Mouse (Mus musculus) right cerebral cortex, postnatal 4 days (tissue): ENCODE results near the gene Aimp2.
A peak's percentile ranks its signal among the peaks of the same experiment; 100 is the strongest.

ENCODE experiments used
- DNase-seq: peaks from one replicate; pipeline ENCODE4 v3.0.0-alpha.2; 2022

The Aimp2 gene

DNA sequence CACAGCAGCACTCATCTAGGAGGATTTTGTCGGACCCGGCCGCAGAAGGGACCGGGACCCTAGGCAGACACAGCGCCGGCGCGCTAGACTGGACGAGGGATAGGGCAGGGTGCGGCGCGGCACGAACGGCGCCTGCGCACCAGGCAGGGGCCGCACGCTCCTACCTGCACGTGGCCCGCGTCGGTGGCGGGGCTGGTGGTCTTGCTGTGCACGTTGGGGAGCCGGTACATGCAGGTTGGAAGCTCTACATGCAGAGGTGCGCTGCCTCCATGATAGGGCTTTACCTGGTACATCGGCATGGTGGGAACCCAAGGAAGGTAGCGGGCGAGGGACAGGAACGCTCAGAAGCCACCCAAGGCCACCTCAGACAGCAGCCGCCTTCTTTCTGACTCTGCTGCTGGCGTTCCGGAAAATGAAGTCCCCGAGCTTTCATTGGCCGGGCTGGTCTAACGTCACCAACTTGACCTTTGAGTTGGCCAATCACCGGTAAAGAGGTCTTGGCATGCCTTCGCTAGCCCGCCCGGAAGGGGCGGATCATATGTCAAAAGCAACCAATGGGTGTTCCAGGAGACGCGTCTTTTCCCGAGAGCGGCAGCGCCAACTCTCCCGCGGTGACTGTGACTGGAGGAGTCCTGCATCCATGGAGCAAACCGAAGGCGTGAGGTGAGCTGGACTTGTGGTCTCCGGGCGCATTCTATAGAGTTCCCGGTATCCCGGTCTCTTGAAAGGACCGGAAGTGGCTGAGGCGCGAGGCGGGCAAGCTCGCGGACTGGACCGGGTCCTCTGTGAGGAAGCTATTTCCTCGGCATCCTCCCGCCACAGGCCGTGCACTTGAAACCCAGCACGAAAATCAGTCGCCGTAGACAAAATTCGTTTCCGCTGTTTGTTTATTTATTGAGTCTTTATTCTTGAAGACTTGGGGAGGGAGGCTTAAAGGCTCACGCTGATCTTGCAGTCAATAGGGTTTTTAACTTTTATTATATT lies at the start of gene Aimp2, which contains the start of gene Pms2:
TSS of gene Aimp2 (minus strand) at position 431 of the 984 bp plus-strand sequence.
TSS of gene Pms2 (plus strand) at position 548 of the 984 bp plus-strand sequence.
- peak; percentile 86 for DNase-seq

DNA sequence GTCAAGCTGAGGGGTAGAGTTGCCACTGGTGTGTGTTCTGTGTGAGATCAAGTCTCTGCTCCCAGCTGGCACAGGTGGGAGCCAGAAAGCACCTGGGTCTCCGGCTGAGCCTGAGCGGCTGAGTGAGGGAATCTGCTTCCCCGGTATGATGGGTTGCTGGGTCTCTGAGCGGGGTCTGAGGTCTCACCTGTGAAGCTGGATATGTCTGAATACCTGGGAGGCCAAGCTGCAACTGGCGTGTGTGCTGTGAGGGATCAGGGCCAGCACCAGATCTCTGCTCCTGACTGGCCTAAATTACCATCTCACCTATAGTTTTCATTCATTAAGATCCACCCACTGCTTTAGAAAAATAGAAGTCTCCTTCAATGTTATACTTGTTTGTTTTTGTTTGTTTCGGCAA lies 47.5 kb upstream of the Aimp2 start:
- no peak for DNase-seq

DNA sequence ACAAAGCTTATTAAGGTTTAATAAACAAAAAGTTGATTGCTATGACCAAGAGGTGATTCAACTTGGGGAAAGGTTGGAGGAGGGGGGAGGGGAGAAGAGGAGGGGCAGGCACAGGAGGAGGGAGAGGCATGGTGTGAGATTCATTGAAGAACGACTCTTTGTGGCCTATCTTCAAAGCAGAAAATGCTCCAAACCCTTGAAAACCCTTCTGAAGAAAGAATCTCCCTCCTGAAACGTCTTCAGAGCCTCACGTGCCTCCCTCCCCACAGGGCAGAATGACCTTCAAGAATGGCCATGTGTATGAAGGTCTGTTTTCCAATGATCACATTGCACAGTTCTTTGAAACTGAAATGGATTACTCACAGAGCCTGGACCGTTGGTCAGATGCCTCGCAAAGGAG lies 40.4 kb upstream of the Aimp2 start:
- DNase-seq: no peak

GRCm38 (mm10) chr5:143948361-143948760 lies 38.7 kb upstream of the Aimp2 start:
- DNase-seq: no peak

DNA sequence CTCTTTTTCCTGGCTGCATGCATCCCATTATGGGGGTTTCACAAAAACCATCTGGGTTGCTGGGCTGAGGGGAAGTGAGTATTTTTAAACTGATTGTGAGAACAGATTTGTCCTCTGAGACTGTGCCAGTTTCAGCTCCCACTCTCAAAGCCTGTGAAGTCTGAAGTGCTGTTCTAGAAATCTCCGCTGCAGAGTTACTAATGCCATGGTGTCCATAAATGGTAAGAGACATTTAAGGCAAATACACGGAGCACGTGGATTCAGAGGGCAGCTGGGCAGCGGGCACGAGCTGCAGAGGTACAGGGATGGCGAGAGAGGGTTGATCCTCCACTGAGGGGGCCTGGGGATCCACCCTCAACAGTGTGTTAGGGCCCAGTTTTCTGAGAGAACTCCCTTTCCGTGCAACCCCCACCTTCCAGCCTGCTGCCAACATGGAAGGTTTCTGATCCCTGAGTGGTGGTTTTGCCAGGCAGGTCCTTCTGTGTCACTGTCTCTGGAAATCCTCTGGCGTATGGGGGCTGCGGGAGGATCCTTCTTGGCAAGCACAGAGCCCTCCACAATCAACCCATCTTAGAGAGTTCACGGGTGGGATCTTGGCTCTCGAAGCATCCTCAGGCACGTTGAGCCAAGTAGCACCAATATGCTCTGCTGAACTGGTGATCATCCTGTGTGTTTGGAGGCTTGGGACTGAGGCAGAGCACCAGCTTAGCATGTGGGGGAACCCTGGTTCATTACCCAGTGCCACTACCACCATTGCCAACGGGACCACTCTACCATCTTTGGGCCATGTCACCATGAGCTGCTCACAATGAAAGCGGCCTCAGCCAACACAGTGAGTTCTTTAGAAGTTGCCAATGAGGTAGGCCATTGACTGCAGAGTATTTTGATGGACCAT lies 33.8 kb upstream of the Aimp2 start:
- DNase-seq: peak; percentile 45

- DNase-seq: no peak
These were observed 31.9 kb upstream of the Aimp2 start for GRCm38 (mm10) chr5:143941588-143941987.

GRCm38 (mm10) chr5:143936156-143936555 lies 26.5 kb upstream of the Aimp2 start:
- no peak for DNase-seq

DNA sequence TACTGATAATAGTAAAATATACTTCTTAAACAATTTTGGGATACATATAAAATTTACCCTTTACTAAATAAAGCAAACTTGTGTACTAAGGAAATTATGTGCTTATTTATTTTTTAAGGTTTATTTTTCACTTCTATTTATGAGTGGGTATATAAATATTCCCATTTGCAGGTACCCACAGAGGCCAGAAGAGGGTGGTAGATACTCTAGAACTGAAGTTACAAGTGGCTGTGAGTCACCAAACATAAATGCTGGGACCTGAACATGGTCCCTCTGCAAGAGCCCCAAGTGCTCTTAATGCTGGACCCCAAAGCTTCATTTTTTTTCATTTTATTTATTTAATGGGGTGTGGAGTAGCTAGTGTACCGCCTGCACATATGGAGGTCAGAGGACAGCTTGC lies 24.2 kb upstream of the Aimp2 start:
- DNase-seq: no peak

DNA sequence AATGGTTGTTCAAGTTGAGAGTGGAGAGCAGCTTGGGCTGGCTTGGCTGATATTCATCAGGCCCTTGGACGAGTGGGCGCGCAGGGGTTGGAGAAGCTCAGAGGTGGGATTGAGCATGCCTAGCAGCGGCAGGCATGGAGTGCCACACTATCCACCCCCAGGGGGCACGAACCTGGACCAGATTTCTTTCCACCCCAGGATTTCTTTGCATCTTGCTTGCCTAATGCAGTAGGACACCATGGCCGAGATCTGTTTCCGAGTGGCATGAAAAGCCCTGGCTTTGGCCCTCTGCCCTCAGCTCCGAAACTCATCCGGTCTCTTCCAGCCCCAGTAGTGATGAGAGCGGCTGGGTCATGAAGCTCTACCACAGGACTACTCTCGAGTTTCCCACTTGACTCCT lies 23.8 kb upstream of the Aimp2 start:
- no peak for DNase-seq

- peak; percentile 19 for DNase-seq
These were observed 23.2 kb upstream of the Aimp2 start, which contains the start of gene Rsph10b for GRCm38 (mm10) chr5:143932831-143933230. TSS of gene Rsph10b (plus strand) at chr5:143933035.

DNA sequence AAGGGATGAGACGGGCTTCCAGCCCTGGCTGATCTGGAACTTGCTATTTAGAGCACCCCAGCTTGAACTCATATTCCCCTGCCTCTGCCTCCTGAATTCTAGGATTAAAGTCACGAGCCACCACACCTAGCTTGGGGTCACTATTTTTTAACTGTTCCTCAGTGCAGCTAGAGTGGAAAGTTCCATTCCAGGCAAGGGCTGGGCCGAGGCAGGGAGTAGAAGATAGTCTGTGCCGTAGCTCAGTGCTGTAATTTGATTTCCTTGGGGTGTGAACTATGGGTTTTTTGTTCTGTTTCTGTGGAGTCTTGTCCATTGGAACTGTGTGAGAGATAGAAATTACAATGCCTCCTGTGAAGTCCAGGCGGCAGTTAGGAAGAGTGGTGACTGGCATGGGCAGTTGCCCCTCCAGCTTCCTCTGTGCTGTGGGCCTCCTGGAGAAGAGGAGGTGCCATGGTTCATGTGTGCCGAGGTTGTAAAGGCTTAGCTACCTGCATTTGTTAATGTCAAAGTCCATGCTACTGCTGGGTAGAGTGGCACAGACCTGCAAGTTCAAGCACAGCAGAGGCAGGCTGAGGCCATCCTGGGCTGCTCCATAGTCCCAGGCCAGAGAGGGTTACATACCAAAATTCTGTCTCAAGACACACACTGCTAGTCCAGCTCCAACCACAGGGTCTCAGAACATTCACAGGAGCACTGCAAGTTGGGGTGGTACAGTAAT lies 22.4 kb upstream of the Aimp2 start:
- no peak for DNase-seq

GRCm38 (mm10) chr5:143930656-143931055 lies 21.0 kb upstream of the Aimp2 start:
- DNase-seq: no peak

GRCm38 (mm10) chr5:143929291-143929690 lies 19.6 kb upstream of the Aimp2 start:
- no peak for DNase-seq

DNA sequence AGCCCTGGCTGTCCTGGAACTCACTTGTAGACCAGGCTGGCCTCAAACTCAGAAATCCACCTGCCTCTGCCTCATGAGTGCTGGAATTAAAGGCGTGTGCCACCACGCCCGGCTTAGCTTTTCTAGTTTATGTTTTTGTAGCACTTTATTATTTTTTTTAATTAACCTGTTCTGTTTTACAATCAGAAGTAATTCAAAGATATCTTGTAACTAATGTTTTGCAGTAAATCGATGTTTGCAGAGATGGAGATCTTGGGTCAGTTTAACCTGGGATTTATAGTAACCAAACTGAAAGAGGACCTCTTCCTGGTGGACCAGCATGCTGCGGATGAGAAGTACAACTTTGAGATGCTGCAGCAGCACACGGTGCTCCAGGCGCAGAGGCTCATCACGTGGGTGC lies 18.2 kb upstream of the Aimp2 start, which contains the start of gene Gm42421:
TSS of gene Gm42421 (plus strand) at position 301 of the 400 bp plus-strand sequence.
- no peak for DNase-seq

DNA sequence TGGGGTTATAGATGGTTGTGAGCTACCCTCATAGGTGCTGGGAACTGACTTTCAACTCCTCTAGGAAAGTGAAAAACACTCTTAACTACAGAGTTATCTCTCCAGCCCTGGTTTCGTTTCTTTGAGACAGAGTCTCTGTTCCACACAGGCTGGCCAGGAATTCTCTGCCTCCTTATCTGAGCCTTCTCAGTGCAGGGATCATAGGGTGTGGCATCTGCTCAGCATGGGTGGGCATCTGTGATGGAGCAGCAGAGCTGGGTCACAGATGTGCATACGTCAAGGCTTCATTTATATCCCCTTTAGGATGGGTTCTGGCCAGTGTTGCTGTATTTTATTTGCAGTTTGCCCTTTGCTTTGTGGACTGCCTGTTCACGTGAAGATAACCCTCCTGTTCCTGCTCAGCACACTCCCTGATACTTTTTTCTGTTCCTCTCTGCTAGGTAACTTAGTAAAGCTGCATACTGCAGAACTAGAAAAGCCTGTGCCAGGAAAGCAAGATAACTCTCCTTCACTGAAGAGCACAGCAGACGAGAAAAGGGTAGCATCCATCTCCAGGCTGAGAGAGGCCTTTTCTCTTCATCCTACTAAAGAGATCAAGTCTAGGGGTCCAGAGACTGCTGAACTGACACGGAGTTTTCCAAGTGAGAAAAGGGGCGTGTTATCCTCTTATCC lies 15.3 kb upstream of the Aimp2 start:
- no peak for DNase-seq

DNA sequence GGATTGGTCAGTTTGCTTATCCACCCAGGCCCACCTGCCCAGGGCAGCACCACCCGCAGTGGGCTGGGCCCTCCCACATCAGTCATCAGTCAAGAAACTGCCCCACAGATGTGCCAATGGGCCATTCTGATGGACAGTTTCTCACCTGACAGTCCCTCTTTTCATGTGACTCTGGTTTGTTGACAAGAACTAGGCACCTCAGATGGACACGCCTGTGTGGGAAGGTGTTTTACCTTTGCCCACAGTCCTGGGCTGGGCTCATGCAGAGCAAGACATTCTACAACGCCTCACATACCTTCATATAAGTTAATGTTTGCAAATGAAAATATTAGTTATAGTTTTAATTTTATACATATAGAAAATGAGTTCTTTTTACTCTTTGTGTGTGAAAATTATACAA lies 8.5 kb upstream of the Aimp2 start:
- no peak for DNase-seq

DNA sequence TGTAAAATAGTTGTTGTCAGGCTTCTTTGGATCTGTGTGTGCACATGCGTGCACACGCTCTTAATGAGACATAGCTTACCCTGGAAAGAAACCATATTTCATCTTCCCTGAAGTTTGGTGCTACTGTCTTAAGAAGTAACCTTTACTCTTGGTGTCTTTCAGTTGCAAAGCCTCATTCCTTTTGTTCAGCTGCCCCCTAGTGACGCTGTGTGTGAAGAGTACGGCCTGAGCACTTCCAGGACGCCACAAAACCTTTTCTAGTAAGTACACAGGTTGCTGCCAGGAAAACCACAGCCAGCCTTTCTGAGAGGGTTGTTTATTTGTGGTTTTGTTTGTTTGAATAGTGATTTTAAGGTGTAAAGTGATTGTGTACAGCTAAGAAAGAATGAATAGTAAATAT lies 7.8 kb upstream of the Aimp2 start:
- no peak for DNase-seq

GRCm38 (mm10) chr5:143916221-143916620 lies 6.6 kb upstream of the Aimp2 start:
- DNase-seq: no peak

DNA sequence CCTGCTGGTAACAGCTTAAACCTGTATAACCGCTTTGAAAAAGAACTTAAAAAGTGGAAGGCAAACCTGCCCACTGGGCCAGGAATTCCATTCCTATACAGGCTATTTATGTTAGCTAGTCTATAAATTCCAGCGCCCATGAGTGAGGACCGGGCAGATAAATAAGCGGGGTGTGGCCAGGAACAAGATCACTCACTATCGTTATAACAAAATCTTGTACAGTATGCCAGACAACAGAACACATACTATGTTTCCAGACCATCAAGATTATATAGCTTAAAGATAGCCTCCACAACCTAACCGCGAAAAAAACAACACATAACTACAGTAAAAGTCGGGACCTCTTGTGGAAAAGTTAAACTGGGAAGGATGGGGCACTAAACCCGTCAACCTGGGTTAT lies 721 bp downstream of the Aimp2 start:
- no peak for DNase-seq

GRCm38 (mm10) chr5:143906429-143906828 lies 3.2 kb downstream of the Aimp2 start:
- DNase-seq: no peak

DNA sequence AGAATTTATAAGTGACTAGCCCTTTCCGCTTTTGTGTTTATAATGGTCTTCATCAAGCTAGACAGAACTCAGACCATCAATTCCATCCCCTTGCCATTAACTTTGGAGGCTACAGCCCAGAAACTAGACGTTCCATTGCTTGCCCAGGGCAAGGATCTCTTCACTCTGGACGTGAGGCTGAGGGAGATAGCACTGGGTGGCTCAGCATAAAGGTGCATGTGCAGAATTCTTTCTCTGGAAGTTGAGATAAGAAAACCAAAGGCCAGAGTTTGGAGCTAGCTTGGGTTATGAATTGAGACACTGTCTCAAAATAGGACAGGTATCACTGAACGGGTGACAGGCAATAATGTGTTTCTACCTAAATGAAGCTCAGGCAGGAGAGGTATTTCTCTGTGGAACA lies 5.8 kb downstream of the Aimp2 start:
- DNase-seq: no peak

DNA sequence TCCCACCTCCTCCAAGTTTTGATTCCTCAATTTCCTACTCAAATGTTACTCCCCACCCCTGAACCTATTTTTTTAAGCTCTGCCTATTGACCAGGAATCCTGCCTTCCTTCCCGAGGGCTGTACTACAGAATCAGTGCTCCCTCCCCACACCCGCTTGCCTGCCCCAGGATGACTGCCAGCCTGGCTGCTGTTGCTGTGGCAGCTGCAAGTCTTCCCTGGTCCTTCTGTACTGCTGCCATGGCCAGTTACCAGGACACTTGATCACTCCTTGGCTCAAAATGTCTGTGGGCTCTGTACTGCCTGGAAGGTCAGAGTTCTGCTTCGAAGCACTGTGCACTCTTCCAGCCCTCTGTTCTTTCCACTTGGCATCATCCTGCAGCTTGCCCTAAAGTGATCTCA lies 7.5 kb downstream of the Aimp2 start:
- peak; percentile 23 for DNase-seq
